Mouse (Mus musculus): Measurements from ENCODE around the gene Sdhaf1. TPM values are rescaled to one million over a fixed set of nuclear protein-coding genes. Genes with fewer than 3 reads are reported as not detected.

Gene Sdhaf1
- total and polyA plus RNA-seq, 3 experiments: 9.1 to 52.4 (median 18.7) TPM

DNA sequence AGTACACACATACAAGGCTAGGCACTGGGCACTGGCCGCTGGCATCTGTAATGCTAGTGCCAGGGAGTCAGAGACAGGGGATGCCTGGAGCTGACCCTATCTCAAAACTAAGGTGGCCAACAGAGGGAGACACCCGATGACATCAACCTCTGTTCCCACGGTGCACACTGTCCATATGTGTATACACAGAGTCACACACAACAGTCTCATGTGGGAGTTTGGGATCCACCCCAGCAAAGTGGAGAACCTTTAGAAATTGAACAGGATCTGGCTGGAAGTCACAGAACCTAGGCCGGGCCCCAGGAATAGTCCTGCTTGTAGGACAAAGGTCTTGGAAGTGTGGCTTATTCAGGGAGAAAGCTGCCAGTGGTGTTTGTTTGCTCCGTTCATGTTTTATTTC, 29.4 kb downstream of the Sdhaf1 start:
- DNase-seq: no peak

DNA sequence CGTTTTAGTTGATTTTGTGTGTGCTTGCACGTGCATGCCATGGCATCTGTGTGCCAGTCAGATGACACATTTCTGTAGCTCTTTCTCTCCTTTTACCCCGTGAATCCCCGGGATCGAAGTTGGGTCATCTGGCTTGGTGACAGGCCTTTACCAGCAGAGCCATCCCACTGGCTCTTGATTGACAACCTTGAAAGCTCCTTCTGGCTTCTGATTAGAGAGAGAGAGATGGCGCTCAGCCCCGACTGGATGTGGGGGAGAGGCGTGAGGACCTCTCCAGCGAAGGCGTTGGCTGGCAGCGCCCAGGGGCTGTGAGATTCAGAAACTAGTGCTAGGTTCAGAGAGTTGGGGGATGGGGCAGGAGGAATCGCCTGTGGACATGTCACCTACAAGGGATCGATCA, 29.9 kb downstream of the Sdhaf1 start:
- no peak for DNase-seq

DNA sequence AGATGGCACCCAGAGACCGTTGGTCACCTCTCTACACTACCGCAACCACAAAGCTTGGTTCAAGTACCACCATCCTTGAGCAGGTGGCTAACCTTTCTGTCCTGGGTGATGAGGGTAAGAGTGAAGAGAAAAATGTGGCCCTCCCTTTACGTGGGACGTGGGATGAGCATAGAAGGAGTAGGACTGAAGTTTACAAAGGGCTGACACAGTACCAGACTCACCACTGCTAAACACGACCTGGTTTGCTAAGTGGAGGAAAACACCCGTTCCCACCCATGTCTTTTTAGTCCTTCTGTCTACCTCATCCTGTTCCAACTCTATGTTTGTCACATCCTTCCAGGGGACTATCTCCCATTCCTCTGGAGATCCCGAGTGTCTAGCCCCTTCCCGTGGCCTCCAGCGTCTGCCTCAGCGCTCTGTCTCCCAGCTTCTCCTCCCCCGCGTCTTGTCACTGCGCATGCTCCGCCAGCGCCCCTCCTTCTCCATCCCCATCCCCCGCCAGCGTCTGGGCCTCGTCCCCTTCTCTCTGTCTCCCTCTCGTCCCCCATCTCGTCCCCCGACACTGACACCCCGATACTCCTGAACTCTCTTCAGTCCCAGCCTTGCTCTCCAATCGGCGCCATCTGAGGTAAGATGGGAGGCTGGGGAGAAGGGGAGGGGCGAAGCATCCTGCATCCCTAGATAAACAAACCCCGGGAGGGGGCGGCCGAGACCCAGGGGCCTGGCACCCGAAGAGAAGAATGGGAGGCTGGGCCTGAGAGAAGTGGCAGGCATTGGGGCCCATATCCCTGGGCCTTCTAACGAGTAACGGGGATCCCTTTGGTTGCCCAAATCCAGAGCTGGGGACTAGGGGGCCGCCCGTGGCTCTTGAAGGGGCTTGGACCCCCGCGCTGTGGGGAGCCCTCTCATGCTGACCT, 32.2 kb downstream of the Sdhaf1 start, which contains the start of gene Clip3:
Gene Clip3, plus strand, starts transcription at position 514 of the 917 bp plus-strand sequence.
- DNase-seq: peak; percentile 65

DNA sequence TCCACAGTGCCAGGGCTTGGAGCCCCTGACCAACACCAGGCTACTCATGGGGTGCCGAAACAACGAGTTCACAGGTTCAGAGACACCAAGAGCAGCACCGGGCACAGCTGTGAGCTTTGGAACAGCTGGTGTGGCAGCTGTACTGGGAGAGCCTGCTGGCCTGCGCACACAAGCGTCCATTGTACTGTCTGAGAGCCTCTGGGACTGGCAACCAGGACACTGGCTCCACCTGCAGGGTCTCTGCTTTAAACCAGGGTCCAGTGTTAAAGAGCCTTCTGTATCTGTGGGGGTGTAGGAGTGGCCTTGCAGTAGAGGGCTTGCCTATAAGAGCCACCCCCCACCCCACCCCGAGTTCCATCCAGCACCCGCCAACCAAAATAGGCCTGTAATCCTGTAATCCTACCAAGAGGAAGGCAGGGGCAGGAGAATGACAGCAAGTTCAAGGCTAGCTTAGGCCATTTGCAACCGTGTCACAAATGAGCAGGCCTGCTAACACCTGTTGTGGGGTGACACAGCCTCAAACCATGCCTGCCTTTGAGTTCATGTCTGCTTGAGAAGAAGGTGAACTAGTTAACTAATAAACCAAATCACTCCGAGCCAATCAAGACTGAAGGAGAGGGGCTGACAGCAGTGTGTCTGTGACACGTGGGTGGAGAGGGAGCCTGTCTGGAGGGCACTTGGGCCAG, 33.8 kb downstream of the Sdhaf1 start:
- no peak for DNase-seq

DNA sequence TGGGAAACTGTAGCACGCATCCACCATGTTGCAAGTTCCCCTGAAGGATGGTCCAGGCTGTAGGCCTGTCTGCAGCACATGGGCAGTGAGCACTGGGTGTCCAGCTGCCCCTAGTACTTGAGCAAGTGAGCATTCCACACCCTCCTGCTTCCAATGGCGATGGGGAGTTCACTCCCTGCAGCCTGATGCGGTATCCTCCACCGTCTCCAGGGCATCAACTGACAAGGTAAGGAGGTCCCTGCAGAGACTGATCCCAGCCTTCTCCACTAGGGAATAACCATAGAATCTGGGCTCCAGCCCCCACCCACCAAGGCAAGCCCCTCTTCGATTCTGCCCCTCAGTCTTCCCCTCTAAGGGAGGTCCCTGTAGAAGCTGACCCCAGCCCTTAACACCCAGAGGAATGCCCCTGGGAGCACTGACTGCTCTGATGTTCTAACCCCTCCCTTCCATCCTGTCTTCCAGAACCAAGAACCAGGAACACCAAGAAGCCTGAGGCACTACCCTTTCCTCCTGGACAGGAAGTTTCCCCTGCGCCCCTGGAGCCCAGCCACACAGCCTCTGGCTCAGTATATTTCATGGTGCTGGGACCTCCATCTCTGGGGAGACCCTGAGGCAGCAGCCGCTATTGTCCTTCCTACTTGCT, 34.5 kb downstream of the Sdhaf1 start:
- no peak for DNase-seq

DNA sequence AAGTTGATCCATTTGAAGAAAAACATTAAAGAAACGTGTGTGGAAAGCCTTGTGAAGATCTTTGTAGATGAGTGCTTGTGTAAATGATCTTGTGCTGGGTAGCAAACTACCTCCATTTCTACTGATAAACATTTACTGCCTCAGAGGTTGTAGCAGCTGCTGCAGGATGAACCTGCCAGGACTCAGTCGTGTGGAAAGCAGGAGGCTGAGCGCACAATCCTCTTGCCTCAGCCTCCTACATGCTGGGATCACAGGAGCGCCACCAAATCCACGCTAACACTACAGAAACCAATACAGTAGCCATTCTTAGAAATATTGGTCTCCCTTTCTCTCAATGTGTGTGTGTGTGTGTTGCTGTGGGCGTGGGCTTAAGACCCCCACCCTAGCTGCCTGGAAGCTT, 35.6 kb downstream of the Sdhaf1 start:
- DNase-seq: no peak

DNA sequence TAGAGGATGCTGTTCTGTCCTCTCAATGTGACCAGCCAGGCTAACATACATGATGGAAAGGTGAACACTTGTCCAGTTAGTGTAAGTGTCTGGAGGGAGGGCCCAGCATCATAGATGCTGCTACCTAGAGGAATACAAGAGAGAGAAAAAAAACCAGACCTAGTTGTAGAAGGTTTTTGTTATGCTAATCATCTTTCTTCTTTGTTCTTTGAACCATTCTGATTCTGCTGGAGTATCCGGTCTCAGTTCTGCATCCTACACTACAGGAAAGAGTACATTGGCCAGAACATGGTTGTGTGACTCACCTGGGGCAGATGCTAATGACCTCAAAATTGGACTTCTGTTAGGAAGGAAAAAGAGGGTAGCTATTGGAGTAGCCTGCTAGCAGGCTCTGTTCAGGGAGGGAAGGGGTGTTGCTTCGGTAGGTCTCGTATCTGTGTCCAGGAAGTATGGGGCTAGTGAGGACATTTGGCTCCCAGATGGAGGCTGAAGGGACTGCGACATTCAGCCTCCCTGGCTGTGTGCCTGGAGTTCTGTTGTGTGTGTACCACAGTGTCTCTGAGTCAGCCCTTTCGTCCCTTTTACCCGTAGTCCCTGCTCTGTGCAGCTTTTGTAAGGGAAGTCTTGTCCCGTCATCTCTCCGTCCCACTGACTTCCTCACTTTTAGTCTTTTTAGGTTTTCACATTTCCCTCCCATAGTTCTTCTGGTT, 36.8 kb downstream of the Sdhaf1 start:
- peak; percentile 35 for DNase-seq

DNA sequence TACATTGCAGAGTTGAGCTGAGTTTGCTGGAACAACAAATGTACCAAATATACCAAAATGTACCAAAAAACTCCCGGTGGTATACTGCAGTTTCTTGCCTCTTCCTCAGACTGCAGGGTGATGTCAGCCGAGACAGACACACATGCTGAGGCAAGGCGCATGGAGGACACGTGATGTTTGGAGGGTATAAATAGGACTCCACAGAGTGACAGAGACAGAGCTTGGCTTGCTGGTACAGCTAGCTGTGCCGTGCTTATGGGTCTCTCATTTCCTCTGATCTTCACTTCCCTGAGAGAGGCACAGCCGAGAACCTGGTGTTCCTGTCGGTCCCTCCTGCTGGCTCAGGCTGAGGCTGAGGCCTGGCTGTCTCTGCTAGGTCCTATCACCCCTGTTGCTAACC, 41.0 kb downstream of the Sdhaf1 start:
- DNase-seq: no peak

DNA sequence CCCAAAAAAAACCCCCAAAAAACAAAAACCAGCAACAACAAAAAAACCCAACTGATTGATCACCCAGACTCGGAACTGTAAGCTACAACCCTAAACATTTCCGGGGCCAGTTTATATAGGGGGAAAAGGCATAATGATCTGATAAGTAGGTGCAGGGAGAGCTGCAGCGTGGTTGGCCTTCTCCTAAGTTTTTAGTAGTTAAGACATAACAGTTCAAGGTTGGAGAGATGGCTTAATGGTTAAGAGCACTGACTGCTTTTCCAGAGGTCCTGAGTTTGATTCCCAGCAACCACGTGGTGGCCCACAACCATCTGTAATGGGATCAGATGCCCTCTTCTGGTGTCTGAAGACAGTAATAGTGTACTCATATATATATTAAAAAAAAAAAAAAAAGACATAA, 42.2 kb downstream of the Sdhaf1 start:
- DNase-seq: no peak

DNA sequence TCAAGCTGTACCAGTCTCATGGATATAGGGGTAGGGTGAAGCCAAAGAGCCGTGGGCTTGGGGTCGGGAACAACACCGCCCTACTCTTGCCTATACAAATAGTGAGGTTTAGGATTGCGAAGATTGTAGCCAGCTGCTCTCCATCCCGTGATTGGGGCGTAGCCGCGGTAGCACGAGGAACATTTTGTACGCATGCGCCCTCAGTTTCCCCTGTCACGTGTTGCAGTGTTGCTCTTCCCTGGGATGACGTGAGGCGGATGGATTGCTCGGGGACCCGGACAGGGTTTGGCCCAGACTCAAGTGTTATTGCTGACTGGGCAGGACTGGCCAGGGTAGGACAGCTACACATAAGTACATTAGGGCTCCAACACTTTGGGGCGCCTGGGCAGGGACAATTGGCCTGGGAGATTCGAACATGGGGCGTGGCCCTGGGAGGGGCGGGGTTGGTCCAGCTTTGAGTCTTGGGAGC, 43.0 kb downstream of the Sdhaf1 start:
- DNase-seq: peak; percentile 91

DNA sequence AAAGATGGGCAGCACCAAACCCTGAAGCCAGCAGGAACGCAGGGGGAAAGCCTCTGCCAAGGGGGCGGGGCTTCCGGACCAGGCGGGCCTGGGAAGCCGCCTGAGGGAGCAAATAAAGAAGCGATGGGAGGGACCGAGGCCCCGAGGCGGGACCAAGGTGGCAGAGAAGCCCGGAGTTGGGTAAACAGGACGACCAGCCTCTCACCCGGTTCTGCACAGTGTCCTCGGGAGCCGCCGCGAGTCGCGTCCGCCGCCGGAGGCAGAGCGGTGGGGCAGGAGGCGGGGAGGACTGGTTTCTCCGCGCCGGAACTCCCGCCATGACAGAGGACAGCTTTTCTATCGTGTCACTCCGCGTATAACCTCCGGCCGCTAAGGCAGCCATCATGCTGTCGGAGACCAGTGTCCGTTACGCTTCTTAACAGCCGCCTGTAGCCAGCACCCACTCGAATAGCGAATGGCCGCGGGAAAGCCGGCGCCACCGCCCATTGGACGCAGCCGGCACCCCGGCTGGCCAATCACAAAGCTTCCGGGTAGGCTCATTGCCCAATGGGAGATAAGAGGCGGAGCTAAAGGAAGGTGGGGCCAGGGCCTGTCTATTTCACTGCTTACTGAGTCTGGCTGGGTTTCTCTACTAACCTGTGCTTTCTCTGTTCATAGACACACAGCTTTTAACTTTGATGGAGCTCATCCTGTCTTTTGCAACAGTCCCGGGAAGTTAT, 43.6 kb downstream of the Sdhaf1 start, which contains the start of the genes Thap8 and Wdr62:
Gene Thap8, plus strand, starts transcription at position 144 of the 719 bp plus-strand sequence.
Gene Wdr62, minus strand, starts transcription at position 469 of the 719 bp plus-strand sequence.
- DNase-seq: peak; percentile 95

DNA sequence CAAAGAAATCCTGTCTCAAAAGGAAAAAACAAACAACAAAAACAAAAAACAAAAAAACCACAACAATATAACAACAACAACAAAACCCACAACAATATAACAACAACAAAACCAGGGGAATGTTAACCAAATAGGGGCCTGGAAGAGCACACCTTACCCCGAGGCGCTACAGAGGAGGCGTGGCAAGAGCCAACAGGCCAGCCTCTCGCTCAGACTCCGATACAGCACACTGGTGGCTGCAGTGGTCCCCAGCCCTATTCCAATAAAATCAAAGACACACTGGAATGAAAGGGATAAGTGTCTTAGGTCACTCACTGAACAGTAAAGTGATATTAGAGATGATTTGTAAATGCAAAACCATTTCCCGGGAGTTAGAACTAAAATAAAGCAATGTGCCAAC, 44.2 kb downstream of the Sdhaf1 start:
- no peak for DNase-seq

DNA sequence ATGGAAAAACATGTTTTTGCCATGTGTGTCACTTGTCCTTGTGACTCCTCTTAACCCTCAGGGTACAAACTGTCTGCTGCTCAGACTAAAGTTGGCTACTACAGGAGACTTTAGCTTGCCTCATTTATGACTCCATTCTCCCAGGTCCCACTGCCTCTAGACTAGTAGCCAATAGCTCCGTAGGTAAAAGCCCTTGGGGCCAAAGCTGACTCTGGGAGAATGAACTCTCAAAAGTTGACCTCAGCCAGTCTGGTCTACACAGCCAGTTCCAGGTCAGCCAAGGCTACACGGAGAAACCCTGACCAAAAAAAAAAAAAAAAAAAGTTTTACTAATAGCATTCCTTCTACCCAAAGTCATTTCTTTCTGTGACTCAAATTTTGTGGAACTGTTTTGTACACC, 44.8 kb downstream of the Sdhaf1 start:
- peak; percentile 25 for DNase-seq

DNA sequence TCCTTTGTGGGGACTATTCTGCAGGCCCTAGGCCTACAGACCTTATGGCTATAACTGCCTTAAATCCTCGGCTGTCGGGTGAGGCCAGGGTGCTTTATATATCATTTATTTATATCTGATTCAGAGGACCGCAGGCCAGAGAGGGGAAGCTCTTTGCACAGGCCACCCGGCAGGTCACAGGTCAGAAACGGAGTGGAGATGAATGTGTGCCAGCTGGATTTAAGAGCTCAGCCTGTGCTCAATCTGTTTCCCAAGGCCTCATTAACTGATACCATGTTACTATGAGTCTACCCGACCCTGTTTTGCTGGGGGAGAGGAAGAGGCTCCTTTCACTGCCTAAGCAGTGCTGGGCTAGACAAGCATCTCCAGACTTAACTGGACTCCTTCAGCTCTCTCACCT, 49.3 kb downstream of the Sdhaf1 start:
- DNase-seq: no peak

Other genes with a start within 250 kb of the Sdhaf1 start
Only the 30 nearest of the 32 such genes appear.
- under 1 TPM in 1 of 2 experiments, not detected in 1; 0.73 TPM for gene Gm26920, start 233.5 kb downstream of the Sdhaf1 start, total RNA-seq (2021)
- gene Gm26920, start 233.5 kb downstream of the Sdhaf1 start, polyA plus RNA-seq (2012; rRNA removed): not detected in 2 replicates
- gene Zfp566, start 233.4 kb downstream of the Sdhaf1 start, total RNA-seq (2021): 1 to 10 TPM; 2.2 to 2.6 TPM
- gene Zfp566, start 233.4 kb downstream of the Sdhaf1 start, polyA plus RNA-seq (2012; rRNA removed): 1.5 and 1.6 TPM in 2 replicates
- 10 to 100 TPM; 35.4 to 39.5 TPM for gene Zfp260, start 229.1 kb downstream of the Sdhaf1 start, total RNA-seq (2021)
- gene Zfp260, start 229.1 kb downstream of the Sdhaf1 start, polyA plus RNA-seq (2012; rRNA removed): 6.2 and 9.7 TPM in 2 replicates
- 1 to 10 TPM; 2.5 to 4.2 TPM for gene Zfp382, start 202.0 kb downstream of the Sdhaf1 start, total RNA-seq (2021)
- 0.07 and 0.44 TPM in 2 replicates for gene Zfp382, start 202.0 kb downstream of the Sdhaf1 start, polyA plus RNA-seq (2012; rRNA removed)
- gene Zfp146, start 154.1 kb downstream of the Sdhaf1 start, total RNA-seq (2021): 10 to 100 TPM; 45.7 to 52.1 TPM
- gene Zfp146, start 154.1 kb downstream of the Sdhaf1 start, polyA plus RNA-seq (2012; rRNA removed): 2.2 and 2.5 TPM in 2 replicates
- gene Cox7a1, start 139.8 kb downstream of the Sdhaf1 start, total RNA-seq (2021): 100 to 1,000 TPM; 353 to 482 TPM
- gene Cox7a1, start 139.8 kb downstream of the Sdhaf1 start, polyA plus RNA-seq (2012; rRNA removed): 27.2 and 28.9 TPM in 2 replicates
- gene Capns1, start 125.1 kb downstream of the Sdhaf1 start, total RNA-seq (2021): 100 to 1,000 TPM; 629 to 666 TPM
- 1,680 and 2,038 TPM in 2 replicates for gene Capns1, start 125.1 kb downstream of the Sdhaf1 start, polyA plus RNA-seq (2012; rRNA removed)
- gene Polr2i, start 91.9 kb downstream of the Sdhaf1 start, total RNA-seq (2021): 10 to 100 TPM; 74.2 to 84.9 TPM
- 77.0 and 78.9 TPM in 2 replicates for gene Polr2i, start 91.9 kb downstream of the Sdhaf1 start, polyA plus RNA-seq (2012; rRNA removed)
- 100 to 1,000 TPM in 1 of 2 experiments, 10 to 100 TPM in 1; 74.9 to 116 TPM for gene Tbcb, start 91.6 kb downstream of the Sdhaf1 start, total RNA-seq (2021)
- 40.3 and 41.9 TPM in 2 replicates for gene Tbcb, start 91.6 kb downstream of the Sdhaf1 start, polyA plus RNA-seq (2012; rRNA removed)
- gene Ovol3, start 88.2 kb downstream of the Sdhaf1 start, total RNA-seq (2021): not detected
- not detected in 2 replicates for gene Ovol3, start 88.2 kb downstream of the Sdhaf1 start, polyA plus RNA-seq (2012; rRNA removed)
- not detected for gene Thap8, start 43.8 kb downstream of the Sdhaf1 start, total RNA-seq (2021)
- 0.51 and 0.62 TPM in 2 replicates for gene Thap8, start 43.8 kb downstream of the Sdhaf1 start, polyA plus RNA-seq (2012; rRNA removed)
- 1 to 10 TPM; 4.8 to 6.1 TPM for gene Wdr62, start 43.5 kb downstream of the Sdhaf1 start, total RNA-seq (2021)
- 16.3 and 17.6 TPM in 2 replicates for gene Wdr62, start 43.5 kb downstream of the Sdhaf1 start, polyA plus RNA-seq (2012; rRNA removed)
- 10 to 100 TPM; 27.9 to 28.7 TPM for gene Clip3, start 32.2 kb downstream of the Sdhaf1 start, total RNA-seq (2021)
- 10.2 and 17.3 TPM in 2 replicates for gene Clip3, start 32.2 kb downstream of the Sdhaf1 start, polyA plus RNA-seq (2012; rRNA removed)
- 10 to 100 TPM; 57.8 to 73.6 TPM for gene Alkbh6, start 15.2 kb downstream of the Sdhaf1 start, total RNA-seq (2021)
- 276 and 312 TPM in 2 replicates for gene Alkbh6, start 15.2 kb downstream of the Sdhaf1 start, polyA plus RNA-seq (2012; rRNA removed)
- 10 to 100 TPM; 18.8 to 34.5 TPM for gene Syne4, start 9.1 kb downstream of the Sdhaf1 start, total RNA-seq (2021)
- 51.8 and 59.1 TPM in 2 replicates for gene Syne4, start 9.1 kb downstream of the Sdhaf1 start, polyA plus RNA-seq (2012; rRNA removed)
- 1 to 10 TPM; 1.2 to 1.6 TPM for gene E130208F15Rik, start 2.2 kb downstream of the Sdhaf1 start, total RNA-seq (2021)
- 2.0 and 2.7 TPM in 2 replicates for gene E130208F15Rik, start 2.2 kb downstream of the Sdhaf1 start, polyA plus RNA-seq (2012; rRNA removed)
- gene Lrfn3, start 38.9 kb upstream of the Sdhaf1 start, total RNA-seq (2021): 10 to 100 TPM in 1 of 2 experiments, 1 to 10 TPM in 1; 8.2 to 11.9 TPM
- gene Lrfn3, start 38.9 kb upstream of the Sdhaf1 start, polyA plus RNA-seq (2012; rRNA removed): 32.9 and 37.6 TPM in 2 replicates
- gene Tyrobp, start 89.9 kb upstream of the Sdhaf1 start, total RNA-seq (2021): 10 to 100 TPM; 34.7 to 41.9 TPM
- gene Tyrobp, start 89.9 kb upstream of the Sdhaf1 start, polyA plus RNA-seq (2012; rRNA removed): 73.3 and 87.9 TPM in 2 replicates
- gene Hcst, start 96.0 kb upstream of the Sdhaf1 start, total RNA-seq (2021): 1 to 10 TPM; 1.2 to 2.0 TPM
- 6.3 and 7.9 TPM in 2 replicates for gene Hcst, start 96.0 kb upstream of the Sdhaf1 start, polyA plus RNA-seq (2012; rRNA removed)
- 1 to 10 TPM; 1.1 to 1.3 TPM for gene Nfkbid, start 97.8 kb upstream of the Sdhaf1 start, total RNA-seq (2021)
- 3.7 and 4.1 TPM in 2 replicates for gene Nfkbid, start 97.8 kb upstream of the Sdhaf1 start, polyA plus RNA-seq (2012; rRNA removed)
- gene Aplp1, start 121.6 kb upstream of the Sdhaf1 start, total RNA-seq (2021): 10 to 100 TPM; 22.7 to 43.2 TPM
- gene Aplp1, start 121.6 kb upstream of the Sdhaf1 start, polyA plus RNA-seq (2012; rRNA removed): 37.7 and 54.1 TPM in 2 replicates
- not detected for gene Kirrel2, start 133.8 kb upstream of the Sdhaf1 start, total RNA-seq (2021)
- gene Kirrel2, start 133.8 kb upstream of the Sdhaf1 start, polyA plus RNA-seq (2012; rRNA removed): not detected in 2 replicates
- not detected for gene Nphs1, start 134.4 kb upstream of the Sdhaf1 start, total RNA-seq (2021)
- not detected in 2 replicates for gene Nphs1, start 134.4 kb upstream of the Sdhaf1 start, polyA plus RNA-seq (2012; rRNA removed)
- under 1 TPM in 1 of 2 experiments, not detected in 1; 0.86 TPM for gene Prodh2, start 169.7 kb upstream of the Sdhaf1 start, total RNA-seq (2021)
- gene Prodh2, start 169.7 kb upstream of the Sdhaf1 start, polyA plus RNA-seq (2012; rRNA removed): 0.10 TPM in 1 of 2 replicates, not detected in the other
- gene Arhgap33, start 211.2 kb upstream of the Sdhaf1 start, total RNA-seq (2021): 1 to 10 TPM; 2.2 to 3.1 TPM
- 20.3 and 23.2 TPM in 2 replicates for gene Arhgap33, start 211.2 kb upstream of the Sdhaf1 start, polyA plus RNA-seq (2012; rRNA removed)
- 10 to 100 TPM; 22.4 to 38.7 TPM for gene Hspb6, start 228.3 kb upstream of the Sdhaf1 start, total RNA-seq (2021)
- 96.2 and 110 TPM in 2 replicates for gene Hspb6, start 228.3 kb upstream of the Sdhaf1 start, polyA plus RNA-seq (2012; rRNA removed)
- 1 to 10 TPM; 6.8 to 7.0 TPM for gene Proser3, start 228.4 kb upstream of the Sdhaf1 start, total RNA-seq (2021)
- 10.4 and 10.8 TPM in 2 replicates for gene Proser3, start 228.4 kb upstream of the Sdhaf1 start, polyA plus RNA-seq (2012; rRNA removed)
- 10 to 100 TPM; 43.7 to 71.4 TPM for gene Lin37, start 235.9 kb upstream of the Sdhaf1 start, total RNA-seq (2021)
- gene Lin37, start 235.9 kb upstream of the Sdhaf1 start, polyA plus RNA-seq (2012; rRNA removed): 47.5 and 53.5 TPM in 2 replicates
- 10 to 100 TPM; 73.3 to 92.5 TPM for gene U2af1l4, start 239.4 kb upstream of the Sdhaf1 start, total RNA-seq (2021)
- 80.1 and 92.3 TPM in 2 replicates for gene U2af1l4, start 239.4 kb upstream of the Sdhaf1 start, polyA plus RNA-seq (2012; rRNA removed)
- gene Gm49396, start 239.4 kb upstream of the Sdhaf1 start, total RNA-seq (2021): 1 to 10 TPM; 3.6 to 4.8 TPM
- gene Gm49396, start 239.4 kb upstream of the Sdhaf1 start, polyA plus RNA-seq (2012; rRNA removed): 0.93 and 1.7 TPM in 2 replicates